In the genomic region with DNA sequence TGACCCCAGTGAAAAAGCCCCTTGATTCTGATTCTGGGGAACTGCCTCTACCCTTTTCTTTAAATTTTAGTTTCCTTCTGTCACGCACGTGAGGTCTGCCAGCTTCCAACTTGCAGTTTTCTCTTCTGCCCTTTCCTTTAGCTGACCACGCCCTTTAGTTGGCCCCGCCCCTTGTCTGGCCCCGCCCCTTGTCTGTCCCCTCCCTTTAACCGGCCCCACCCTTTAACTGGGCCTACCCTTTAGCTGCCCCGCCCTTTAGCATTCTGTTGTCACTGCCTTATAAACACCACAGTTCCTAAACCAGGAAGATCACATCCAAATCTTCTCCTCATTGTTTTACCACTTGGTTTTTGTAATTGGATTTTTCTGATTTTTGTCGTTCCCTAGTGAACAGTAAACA, we compare ENCODE assay signal across 12 mouse cellular contexts. TPM values are rescaled to one million over a fixed set of nuclear protein-coding genes. Genes with fewer than 3 reads are reported as not detected.
DNase-seq lines count a peak whose midpoint lies in the region; ATAC-seq and TF ChIP-seq lines count a peak whose summit lies in the region.
"Had no signal": no experiment of that assay in that cellular context is flagged by ENCODE, and none has a peak within 500 bp of the region (broad histone marks: within the 10 kb centered on the region; RNA-seq: fewer than 3 reads in every experiment).

No protein-coding gene starts in this region.

- peaks cover 28% of the 10 kb centered on the region for H3K79me2 ChIP-seq in MEL (ENCODE audit: control insufficient read depth, insufficient read depth, low read length, poor library complexity)

- TF ChIP-seq POLR2A in MEL (IDR thresholded peaks at IDR 0.05; ENCODE audit: control insufficient read depth in 1 of 2, insufficient read depth in 1 of 2, low read depth in 1 of 2, low read length in 2 of 2, poor library complexity in 1 of 2) = no peak

- peaks cover 8% of the 10 kb centered on the region; the same call in 1 of the 2 replicates for H3K4me1 ChIP-seq in hindbrain, embryonic 11.5 days (replicated peaks; ENCODE audit: control insufficient read depth, insufficient read depth, low read length)
- peaks cover 15% of the 10 kb centered on the region; the same call in 1 of the 2 replicates for H3K4me1 ChIP-seq in hindbrain, embryonic 14.5 days (replicated peaks; ENCODE audit: control insufficient read depth, insufficient read depth, low read length)
- peaks cover 17 to 50% of the 10 kb centered on the region in 2 experiments for H3K4me1 ChIP-seq in MEL (ENCODE audit: control insufficient read depth in 1 of 2, insufficient read depth in 2 of 2, low read length in 2 of 2)
- no peaks in the 10 kb centered on the region for H3K4me1 ChIP-seq in hindbrain, postnatal 0 days (ENCODE audit: insufficient read depth, low read length)
- H3K4me1 ChIP-seq in neural tube, embryonic 15.5 days = peaks cover 20% of the 10 kb centered on the region

- no peak for TF ChIP-seq CTCF in MEL (IDR thresholded peaks at IDR 0.05 in 2 of 3, conservative IDR thresholded peaks at IDR 0.05 in 1 of 3; ENCODE audit: control insufficient read depth in 1 of 3, insufficient read depth in 1 of 3, low read depth in 2 of 3, low read length in 3 of 3, poor library complexity in 1 of 3, severe bottlenecking in 1 of 3)
- TF ChIP-seq CTCF in hindbrain, postnatal 0 days (IDR thresholded peaks at IDR 0.05; ENCODE audit: low read depth) = no peak

- no peak for TF ChIP-seq EP300 in MEL (IDR thresholded peaks at IDR 0.05; ENCODE audit: low read depth in 1 of 2, low read length in 2 of 2)

- no peaks in the 10 kb centered on the region for H3K9me3 ChIP-seq in hindbrain, embryonic 11.5 days (ENCODE audit: control insufficient read depth, low read length)
- no peaks in the 10 kb centered on the region for H3K9me3 ChIP-seq in hindbrain, embryonic 14.5 days (ENCODE audit: control insufficient read depth, low read length)
- no peaks in the 10 kb centered on the region for H3K9me3 ChIP-seq in MEL (replicated peaks; ENCODE audit: insufficient read depth, low read length)
- no peaks in the 10 kb centered on the region for H3K9me3 ChIP-seq in hindbrain, postnatal 0 days (ENCODE audit: low read length)
- no peaks in the 10 kb centered on the region for H3K9me3 ChIP-seq in neural tube, embryonic 15.5 days (replicated peaks)
- H3K9me3 ChIP-seq: limb, embryonic 13.5 days had no signal

- no peaks in the 10 kb centered on the region for H3K27me3 ChIP-seq in hindbrain, embryonic 11.5 days (ENCODE audit: control insufficient read depth, insufficient read depth, low read length)
- no peaks in the 10 kb centered on the region for H3K27me3 ChIP-seq in hindbrain, embryonic 14.5 days (ENCODE audit: control insufficient read depth, insufficient read depth, low read length)
- no peaks in the 10 kb centered on the region for H3K27me3 ChIP-seq in MEL (ENCODE audit: control insufficient read depth in 1 of 2, insufficient read depth in 2 of 2, low read length in 2 of 2)
- H3K27me3 ChIP-seq in hindbrain, postnatal 0 days (ENCODE audit: insufficient read depth, low read length) = no peaks in the 10 kb centered on the region
- no peaks in the 10 kb centered on the region for H3K27me3 ChIP-seq in neural tube, embryonic 15.5 days (replicated peaks)
- H3K27me3 ChIP-seq: limb, embryonic 13.5 days had no signal

- H3K9ac ChIP-seq in hindbrain, embryonic 11.5 days (ENCODE audit: low read depth, low read length) = no peak overlapping the region
- H3K9ac ChIP-seq in hindbrain, embryonic 14.5 days = no peak overlapping the region
- no peak overlapping the region for H3K9ac ChIP-seq in MEL (ENCODE audit: control insufficient read depth, low read depth, low read length, poor library complexity, severe bottlenecking)
- no peak overlapping the region for H3K9ac ChIP-seq in hindbrain, postnatal 0 days (replicated peaks; ENCODE audit: low read length)
- H3K9ac ChIP-seq in neural tube, embryonic 15.5 days (replicated peaks) = no peak overlapping the region
- H3K9ac ChIP-seq: limb, embryonic 13.5 days had no signal

- H3K4me2 ChIP-seq in hindbrain, embryonic 11.5 days (replicated peaks; ENCODE audit: low read depth, low read length) = no peak overlapping the region
- no peak overlapping the region for H3K4me2 ChIP-seq in hindbrain, embryonic 14.5 days (replicated peaks)
- H3K4me2 ChIP-seq in hindbrain, postnatal 0 days (ENCODE audit: low read depth, low read length) = no peak overlapping the region
- H3K4me2 ChIP-seq in neural tube, embryonic 15.5 days = no peak overlapping the region
- H3K4me2 ChIP-seq: limb, embryonic 13.5 days had no signal

- TF ChIP-seq RAD21 in MEL (IDR thresholded peaks at IDR 0.05; ENCODE audit: low read depth, low read length) = no peak

- ATAC-seq in hindbrain, embryonic 11.5 days (ENCODE audit: low FRiP score) = peak; percentile 49; the same call in 1 of the 2 replicates
- no peak for ATAC-seq in hindbrain, embryonic 14.5 days (ENCODE audit: low FRiP score)
- ATAC-seq in hindbrain, postnatal 0 days = no peak
- no peak for ATAC-seq in neural tube, embryonic 15.5 days (ENCODE audit: low FRiP score)

- no peak for DNase-seq in hindbrain, embryonic 11.5 days (ENCODE audit: low spot score)
- no peak for DNase-seq in hindbrain, embryonic 14.5 days (ENCODE audit: low spot score)
- DNase-seq in MEL (ENCODE audit: low read depth, low spot score) (peak; percentile 55), MN1 (ENCODE audit: low spot score) (no peak)
- no peak for DNase-seq in hindbrain, postnatal 0 days (ENCODE audit: low spot score)
- no peak for DNase-seq in right cerebral cortex, adult 2 months (ENCODE audit: low spot score in 2 of 2)
- no peak for DNase-seq in lung, postnatal 4 days
- DNase-seq: heart, postnatal 4 days; retina, postnatal 1 day had no signal

- no peak overlapping the region for H3K4me3 ChIP-seq in hindbrain, embryonic 11.5 days (ENCODE audit: low read depth, low read length)
- H3K4me3 ChIP-seq in hindbrain, embryonic 14.5 days (replicated peaks; ENCODE audit: low read length) = no peak overlapping the region
- no peak overlapping the region for H3K4me3 ChIP-seq in MEL (ENCODE audit: control insufficient read depth in 1 of 2, insufficient read depth in 1 of 2, low read depth in 2 of 2, low read length in 2 of 2)
- no peak overlapping the region for H3K4me3 ChIP-seq in hindbrain, postnatal 0 days (ENCODE audit: low read length)
- no peak overlapping the region for H3K4me3 ChIP-seq in neural tube, embryonic 15.5 days (replicated peaks)
- H3K4me3 ChIP-seq: layer of hippocampus, adult 2 months; limb, embryonic 13.5 days had no signal

- 68% methylated on average over 8 of the region's 8 CpGs for WGBS in hindbrain, embryonic 11.5 days
- WGBS in hindbrain, embryonic 14.5 days = 71% methylated on average over 8 of the region's 8 CpGs
- WGBS in hindbrain, postnatal 0 days = 67% methylated on average over 8 of the region's 8 CpGs
- 66% methylated on average over 8 of the region's 8 CpGs for WGBS in neural tube, embryonic 15.5 days

- peak overlapping the region; percentile 74; the same call in 1 of the 2 replicates for H3K27ac ChIP-seq in hindbrain, embryonic 11.5 days (ENCODE audit: low read depth, low read length)
- H3K27ac ChIP-seq in hindbrain, embryonic 14.5 days = no peak overlapping the region
- no peak overlapping the region for H3K27ac ChIP-seq in MEL (ENCODE audit: control insufficient read depth, low read depth, low read length)
- peak overlapping the region; percentile 32; the same call in 1 of the 2 replicates for H3K27ac ChIP-seq in hindbrain, postnatal 0 days
- H3K27ac ChIP-seq in neural tube, embryonic 15.5 days (replicated peaks) = peak overlapping the region; percentile 14; the same call in 1 of the 2 replicates
- H3K27ac ChIP-seq: layer of hippocampus, adult 2 months; limb, embryonic 13.5 days had no signal

- peaks cover 2% of the 10 kb centered on the region; the same call in 1 of the 2 replicates for H3K36me3 ChIP-seq in hindbrain, embryonic 11.5 days (ENCODE audit: control insufficient read depth, insufficient read depth, low read length)
- H3K36me3 ChIP-seq in hindbrain, embryonic 14.5 days (replicated peaks; ENCODE audit: control insufficient read depth, insufficient read depth) = 0 out of 2 replicates have a peak, but pooled peaks cover 7% of the 10 kb centered on the region
- H3K36me3 ChIP-seq in MEL (ENCODE audit: control insufficient read depth in 1 of 2, insufficient read depth in 2 of 2, low read length in 2 of 2) = peaks cover 3 to 41% of the 10 kb centered on the region in 2 experiments
- peaks cover 4% of the 10 kb centered on the region; the same call in 1 of the 2 replicates for H3K36me3 ChIP-seq in hindbrain, postnatal 0 days (ENCODE audit: insufficient read depth, low read length)
- H3K36me3 ChIP-seq in neural tube, embryonic 15.5 days = peaks cover 5% of the 10 kb centered on the region

TF ChIP-seq in MEL, 35 proteins besides CTCF, POLR2A, EP300 and RAD21:
- TF ChIP-seq CHD1 (IDR thresholded peaks at IDR 0.05; ENCODE audit: low read depth, low read length) = no peak
- no peak for TF ChIP-seq MYB (IDR thresholded peaks at IDR 0.05; ENCODE audit: low read depth, low read length)
- TF ChIP-seq USF1 (IDR thresholded peaks at IDR 0.05; ENCODE audit: low read depth, low read length) = no peak

RNA-seq across cellular contexts. Expression of gene Ccdc6, which starts 41.2 kb away (rescaled TPM):
- 23.0 and 27.8 TPM in 2 replicates for polyA plus RNA-seq in hindbrain, embryonic 11.5 days (2014; fragmentation: Nextera tagmentation; extraction: Ambion mirVana)
- 29.6 and 30.1 TPM in 2 replicates for polyA plus RNA-seq in hindbrain, embryonic 14.5 days (2014; fragmentation: Nextera tagmentation; extraction: Ambion mirVana)
- total RNA-seq in MEL (2012; rRNA removed) = 25.4 and 28.6 TPM in 2 replicates
- polyA plus RNA-seq in MEL (2012; ENCODE audit: insufficient read depth in 1 of 2, insufficient read length in 2 of 2, low read depth in 1 of 2, low replicate concordance in 2 of 2, missing spikeins in 1 of 2) = 100 to 1,000 TPM in 1 of 2 experiments, 10 to 100 TPM in 1; 42.0 to 143 TPM
- total RNA-seq in hindbrain, postnatal 0 days (2014; rRNA removed) = 28.0 and 29.7 TPM in 2 replicates
- 22.6 and 22.9 TPM in 2 replicates for polyA plus RNA-seq in hindbrain, postnatal 0 days (2015; fragmentation: Nextera tagmentation; extraction: Ambion mirVana)
- polyA plus RNA-seq in neural tube, embryonic 15.5 days (2015; fragmentation: Nextera tagmentation; extraction: Ambion mirVana) = 22.3 and 22.7 TPM in 2 replicates

Comparison
In these comparisons a context has a peak if more than half of its experiments do, and no peak if none do; other contexts are left out.
1. H3K27ac ChIP-seq: peak in hindbrain, embryonic 11.5 days (single experiment), hindbrain, postnatal 0 days (single experiment) and neural tube, embryonic 15.5 days (single experiment); none in hindbrain, embryonic 14.5 days (single experiment) and MEL (single experiment).